Mouse (Mus musculus) heart, adult 2 months (tissue): ENCODE measurements around the gene Tpcn1.

Experiments used
- CTCF ChIP-seq: fragments of 200-600 bp; IDR thresholded peaks from 2 replicates; pipeline ENCODE4 v1.8.1; 2022; ENCODE audit warnings: antibody characterized with exemption, mild to moderate bottlenecking, moderate library complexity
- POLR2A ChIP-seq: fragments of 200-500 bp; IDR thresholded peaks from 2 replicates; pipeline ENCODE4 v1.6.1; 2011; ENCODE audit warnings: mild to moderate bottlenecking, low read depth, low read length, control low read depth; ENCODE audit not compliant: insufficient read depth

DNA sequence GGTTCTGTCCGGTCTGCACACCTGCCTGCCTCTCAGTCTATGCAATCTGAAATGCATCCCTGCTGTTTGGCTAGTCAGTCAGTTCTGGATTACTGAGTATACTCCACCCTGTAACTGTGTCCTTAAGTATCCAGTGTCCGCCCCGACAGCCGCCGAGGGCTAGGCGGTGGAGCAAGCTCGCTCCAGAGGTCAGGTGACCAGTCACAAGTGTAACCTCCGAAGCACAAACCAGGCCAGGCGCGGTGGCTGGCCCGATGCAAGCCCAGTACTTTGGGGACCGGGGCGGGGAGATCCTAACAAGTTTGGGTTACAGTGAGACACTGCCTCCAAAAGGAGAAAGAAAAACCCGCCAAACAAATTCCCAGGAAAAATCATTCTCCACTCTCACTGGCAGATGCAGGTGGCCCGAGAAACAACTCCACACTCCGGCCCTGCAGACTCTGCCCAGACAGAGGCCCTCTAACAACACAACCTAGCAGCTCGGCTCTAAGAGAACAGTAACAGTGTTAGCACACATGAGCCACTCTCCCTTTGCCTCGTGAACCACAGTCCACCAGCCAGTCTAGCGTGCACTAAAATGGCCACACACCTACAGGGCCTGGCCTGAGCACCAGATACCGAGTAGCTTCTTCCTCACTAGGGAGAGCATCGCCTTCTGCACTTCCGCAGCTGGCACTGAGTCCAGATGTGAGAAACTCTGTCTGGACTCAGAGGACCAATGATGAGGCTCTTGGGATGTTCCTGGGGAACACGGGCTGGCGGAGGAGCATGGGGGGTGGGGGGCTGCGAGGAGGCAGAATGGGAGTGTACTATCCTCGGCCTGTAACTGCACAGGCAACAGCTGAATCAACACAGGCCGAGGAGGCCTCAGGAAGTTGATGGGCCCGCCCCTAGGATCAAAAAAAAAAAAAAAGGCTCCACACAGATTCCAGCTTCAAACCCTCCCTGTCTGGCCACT, 25.2 kb downstream of the Tpcn1 start:
- TF ChIP-seq POLR2A (0 out of 2 replicates have a peak, but pooled peaks have one; percentile 1), CTCF (no peak)
